Mouse (Mus musculus) embryonic facial prominence, embryonic 12.5 days (tissue): ENCODE results near the gene Tex9. TPM values are rescaled to one million over a fixed set of nuclear protein-coding genes. Genes with fewer than 3 reads are reported as not detected.
"Not testable (repeated sequence)": the region's sequence is repeated elsewhere in the genome, so short reads cannot be mapped to it uniquely, and the experiment has no call there.

ENCODE experiments used
- ATAC-seq: fragments of 200-750 bp; cut with Nextera tagmentation; 2 replicates; pipeline ENCODE4 v1.8.0; 2017; ENCODE audit not compliant: insufficient number of reproducible peaks, insufficient read depth, low FRiP score, low TSS enrichment
- H3K27ac ChIP-seq: fragments of 300-500 bp; sonication (generic); 2 replicates; pipeline ENCODE4 v1.5.1; 2016; ENCODE audit warnings: mild to moderate bottlenecking
- H3K27me3 ChIP-seq: fragments of 300-500 bp; sonication (generic); 2 replicates; pipeline ENCODE4 v1.6.1; 2016; ENCODE audit warnings: mild to moderate bottlenecking, moderate library complexity
- H3K36me3 ChIP-seq: fragments of 300-500 bp; sonication (generic); 2 replicates; pipeline ENCODE4 v1.6.1; 2016; ENCODE audit warnings: mild to moderate bottlenecking
- H3K4me1 ChIP-seq: fragments of 300-500 bp; sonication (generic); 2 replicates; pipeline ENCODE4 v1.6.1; 2016
- H3K4me2 ChIP-seq: fragments of 300-500 bp; sonication (generic); replicated peaks from 2 replicates; pipeline ENCODE4 v1.6.1; 2016; ENCODE audit warnings: mild to moderate bottlenecking, moderate library complexity
- H3K4me3 ChIP-seq: fragments of 300-500 bp; sonication (generic); 2 replicates; pipeline ENCODE4 v1.5.1; 2016; ENCODE audit warnings: mild to moderate bottlenecking
- H3K9ac ChIP-seq: fragments of 300-500 bp; sonication (generic); 2 replicates; pipeline ENCODE4 v1.6.1; 2016; ENCODE audit warnings: mild to moderate bottlenecking, moderate library complexity
- H3K9me3 ChIP-seq: fragments of 300-500 bp; sonication (generic); 2 replicates; pipeline ENCODE4 v1.6.1; 2016; ENCODE audit warnings: mild to moderate bottlenecking, moderate library complexity
- WGBS: fragments of 180-500 bp; shearing (Covaris S2); methylation state at CpG from one replicate; pipeline ENCODE4 v1.1.7; 2016; 5-methylcytosine and 5-hydroxymethylcytosine counted together
- polyA plus RNA-seq: library from polyadenylated mRNA; unstranded; fragments of >200 nt; fragmentation: Nextera tagmentation; extraction: Ambion mirVana; gene quantifications from 2 replicates; pipeline ENCODE4 v1.2.1, GENCODE M21; 2016

The Tex9 gene
- polyA plus RNA-seq, 1 experiment from 2014 or later: 52.9 TPM

DNA sequence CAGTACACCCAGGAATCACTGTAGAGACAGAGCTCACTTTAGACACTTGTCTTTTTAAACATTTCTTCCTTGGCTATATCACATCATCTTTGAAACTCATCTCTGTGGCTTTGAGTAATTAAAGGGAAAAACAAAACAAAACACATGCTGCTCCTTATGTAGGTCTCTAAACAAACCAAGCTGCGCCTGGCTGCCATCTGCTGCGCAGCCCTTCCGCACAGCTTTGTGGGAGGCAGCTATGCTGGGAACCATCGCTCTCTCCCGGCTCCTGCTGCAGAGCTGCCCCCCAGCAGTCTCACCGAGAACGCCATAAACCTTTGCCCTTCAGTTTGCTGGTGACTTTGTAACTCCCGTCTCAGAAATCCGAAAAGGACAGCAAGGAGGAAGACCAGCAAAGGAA lies 16.5 kb downstream of the Tex9 start:
- ATAC-seq: no peak
- Histone ChIP-seq H3K27ac (no peak overlapping the region), H3K9ac (no peak overlapping the region), H3K9me3 (no peaks in the 10 kb centered on the region), H3K27me3 (no peaks in the 10 kb centered on the region), H3K4me1 (no peaks in the 10 kb centered on the region), H3K36me3 (peaks cover 32% of the 10 kb centered on the region), H3K4me2 (no peak overlapping the region), H3K4me3 (no peak overlapping the region)
- WGBS: 79% methylated on average over 9 of the region's 9 CpGs

DNA sequence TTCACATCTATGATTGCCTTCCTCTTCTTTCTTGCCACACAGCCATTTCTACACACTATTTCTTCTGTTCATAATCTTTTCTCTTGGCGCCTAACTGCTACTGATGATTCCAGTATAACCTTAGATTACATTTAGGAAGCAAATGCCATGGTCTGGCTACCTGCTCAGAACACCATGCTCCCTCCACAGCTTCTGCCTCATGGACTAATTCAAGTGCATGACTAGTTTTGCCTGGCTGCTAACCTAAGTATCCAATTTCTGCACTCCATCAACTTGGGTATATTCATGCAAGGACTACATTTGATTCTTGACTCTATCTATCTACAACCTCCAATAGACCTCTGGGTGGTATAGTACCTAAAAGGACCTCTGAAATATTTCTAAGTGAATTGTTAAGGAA lies 22.2 kb downstream of the Tex9 start:
- H3K27me3 ChIP-seq: no peaks in the 10 kb centered on the region
- H3K4me2 ChIP-seq: no peak overlapping the region
- 97% methylated on average over 1 of the region's 1 CpGs for WGBS
- no peak overlapping the region for H3K9ac ChIP-seq
- H3K4me1 ChIP-seq: no peaks in the 10 kb centered on the region
- no peak overlapping the region for H3K4me3 ChIP-seq
- ATAC-seq: no peak
- peaks cover 16% of the 10 kb centered on the region for H3K36me3 ChIP-seq
- H3K9me3 ChIP-seq: no peaks in the 10 kb centered on the region
- no peak overlapping the region for H3K27ac ChIP-seq

DNA sequence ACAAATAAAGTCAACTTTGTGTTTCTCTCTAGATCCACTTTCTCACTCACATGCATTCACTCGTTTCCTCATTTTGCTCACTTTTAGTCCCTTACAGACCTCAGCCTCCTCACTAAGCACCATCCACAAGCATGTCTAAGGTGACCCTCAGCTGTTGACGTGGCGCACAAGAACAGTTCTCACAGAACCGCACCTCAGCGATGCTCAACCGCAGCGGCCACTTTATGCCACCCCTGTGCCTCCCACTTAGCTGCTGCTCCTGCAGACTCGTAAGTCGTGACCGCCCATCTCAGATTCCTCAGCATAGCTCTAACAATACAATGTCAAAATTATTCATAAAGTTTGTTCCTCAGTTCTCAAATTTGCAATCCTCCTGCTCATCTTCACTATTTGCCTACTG lies 23.4 kb downstream of the Tex9 start:
- no peaks in the 10 kb centered on the region for H3K9me3 ChIP-seq
- 94% methylated on average over 10 of the region's 10 CpGs for WGBS
- peaks cover 16% of the 10 kb centered on the region for H3K36me3 ChIP-seq
- H3K4me3 ChIP-seq: no peak overlapping the region
- no peak overlapping the region for H3K4me2 ChIP-seq
- ATAC-seq: no peak
- no peaks in the 10 kb centered on the region for H3K4me1 ChIP-seq
- no peak overlapping the region for H3K27ac ChIP-seq
- H3K27me3 ChIP-seq: no peaks in the 10 kb centered on the region
- no peak overlapping the region for H3K9ac ChIP-seq

DNA sequence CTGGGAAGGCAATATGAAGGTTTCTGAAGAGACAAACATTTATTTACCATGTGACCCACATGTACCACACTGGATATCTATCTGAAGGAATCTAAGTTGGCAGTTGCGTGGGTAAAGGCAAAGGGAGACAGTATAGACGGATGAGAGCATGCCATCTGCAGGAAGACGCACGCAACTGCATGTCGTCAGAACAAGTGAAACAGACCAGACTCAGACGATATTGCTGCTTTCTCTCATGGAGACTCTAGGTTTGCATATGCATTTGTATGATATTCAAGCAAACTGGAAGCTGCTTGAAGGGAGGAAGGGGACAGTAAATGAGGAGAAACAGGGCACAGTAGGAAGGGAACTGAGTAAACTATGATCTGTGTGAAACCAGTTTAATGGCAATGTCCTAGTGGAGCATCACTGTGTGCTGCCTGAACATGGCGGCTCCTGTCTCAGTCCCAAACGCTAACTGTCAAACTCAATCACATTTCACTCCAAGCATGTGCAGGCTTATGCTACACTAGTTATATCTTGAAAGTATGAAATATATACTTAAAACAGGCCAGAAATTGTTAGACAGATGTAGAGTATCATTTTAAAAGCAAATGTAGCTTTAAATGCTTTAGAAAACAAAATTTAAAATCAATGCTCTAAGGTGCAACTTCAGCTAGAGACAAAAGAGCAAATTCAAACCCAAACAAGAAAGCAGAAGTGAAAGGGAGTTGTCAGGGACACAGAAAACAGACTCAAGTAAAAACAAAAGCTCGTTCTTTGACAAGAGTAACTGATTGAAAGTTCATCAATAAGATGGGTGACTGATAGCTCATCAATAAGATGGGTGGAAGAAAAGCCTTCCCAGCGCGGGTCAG lies 24.2 kb downstream of the Tex9 start:
- H3K36me3 ChIP-seq: peaks cover 9% of the 10 kb centered on the region
- H3K4me3 ChIP-seq: no peak overlapping the region
- no peak overlapping the region for H3K4me2 ChIP-seq
- no peak overlapping the region for H3K9ac ChIP-seq
- no peak overlapping the region for H3K27ac ChIP-seq
- H3K27me3 ChIP-seq: no peaks in the 10 kb centered on the region
- 61% methylated on average over 11 of the region's 11 CpGs for WGBS
- H3K9me3 ChIP-seq: no peaks in the 10 kb centered on the region
- no peaks in the 10 kb centered on the region for H3K4me1 ChIP-seq
- ATAC-seq: no peak

DNA sequence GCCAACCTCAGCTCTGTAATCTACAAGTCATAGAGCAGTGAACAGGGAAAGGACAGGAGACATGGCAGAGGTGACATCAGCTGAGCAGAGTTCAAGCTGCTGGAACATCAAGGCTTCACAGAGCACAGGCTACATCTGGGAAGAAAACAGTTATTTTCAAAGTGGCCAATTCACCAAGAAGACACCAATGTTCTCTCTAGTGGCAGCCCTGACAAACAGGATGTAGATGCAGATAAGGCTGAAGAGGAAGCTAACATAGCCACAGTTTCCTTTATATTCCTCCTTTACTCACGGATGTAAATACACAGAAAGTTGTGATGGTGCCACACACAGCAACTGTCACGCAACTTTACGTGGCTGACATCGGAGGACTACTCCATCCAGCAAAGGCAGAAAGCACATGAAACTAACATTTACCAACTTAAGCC lies 26.2 kb downstream of the Tex9 start:
- H3K27ac ChIP-seq: no peak overlapping the region
- ATAC-seq: no peak
- WGBS: 95% methylated on average over 4 of the region's 4 CpGs
- no peaks in the 10 kb centered on the region for H3K9me3 ChIP-seq
- no peaks in the 10 kb centered on the region for H3K27me3 ChIP-seq
- no peaks in the 10 kb centered on the region for H3K4me1 ChIP-seq
- no peak overlapping the region for H3K4me2 ChIP-seq
- no peak overlapping the region for H3K4me3 ChIP-seq
- H3K9ac ChIP-seq: no peak overlapping the region
- H3K36me3 ChIP-seq: peaks cover 3% of the 10 kb centered on the region; the same call in 1 of the 2 replicates

DNA sequence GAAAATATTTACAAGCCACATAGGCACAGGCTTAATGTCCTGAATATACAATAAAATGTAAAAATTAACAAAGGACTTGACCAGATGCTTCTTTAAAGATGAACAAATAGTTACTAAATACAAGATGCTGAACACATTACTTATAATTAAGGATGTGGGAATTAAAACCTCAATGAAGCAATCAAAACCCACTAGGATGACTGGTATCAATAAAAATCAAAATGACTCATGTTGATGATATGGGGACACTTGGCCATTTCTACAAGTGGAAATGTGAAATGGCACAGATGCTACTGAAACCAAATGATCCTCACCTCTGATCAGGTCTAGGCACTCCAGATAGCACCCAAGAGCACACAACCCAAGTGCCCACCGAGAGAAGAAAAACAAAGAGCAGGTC lies 27.2 kb downstream of the Tex9 start:
- H3K27ac ChIP-seq: no peak overlapping the region
- no peaks in the 10 kb centered on the region for H3K9me3 ChIP-seq
- H3K27me3 ChIP-seq: no peaks in the 10 kb centered on the region
- no peak overlapping the region for H3K9ac ChIP-seq
- no peak overlapping the region for H3K4me2 ChIP-seq
- H3K4me1 ChIP-seq: no peaks in the 10 kb centered on the region
- WGBS: 88% methylated on average over 1 of the region's 1 CpGs
- no peak overlapping the region for H3K4me3 ChIP-seq
- H3K36me3 ChIP-seq: peaks cover 5% of the 10 kb centered on the region; the same call in 1 of the 2 replicates
- no peak for ATAC-seq

DNA sequence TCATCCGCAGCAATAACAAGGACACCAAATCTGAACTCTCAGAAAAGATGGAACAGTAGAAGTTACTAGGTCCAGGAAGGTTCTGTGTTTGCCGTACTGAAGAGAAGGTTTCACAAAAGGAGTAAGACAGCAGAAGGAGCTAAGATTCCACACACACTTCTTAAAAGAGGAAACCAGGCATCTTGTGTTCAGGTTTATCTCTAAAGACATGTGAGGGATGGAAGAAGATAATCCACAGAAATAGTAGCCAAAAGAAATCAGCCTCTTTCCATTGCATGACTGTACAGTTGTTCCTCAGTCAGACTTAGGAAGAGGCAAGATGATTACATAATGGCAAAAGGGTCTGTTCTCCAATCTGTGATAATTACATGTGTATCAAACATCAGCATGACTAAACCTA lies 29.6 kb downstream of the Tex9 start:
- WGBS: 96% methylated on average over 2 of the region's 2 CpGs
- Histone ChIP-seq H3K9ac (no peak overlapping the region), H3K36me3 (peaks cover 9% of the 10 kb centered on the region), H3K4me2 (no peak overlapping the region), H3K27ac (no peak overlapping the region), H3K4me1 (no peaks in the 10 kb centered on the region), H3K27me3 (no peaks in the 10 kb centered on the region), H3K4me3 (no peak overlapping the region), H3K9me3 (no peaks in the 10 kb centered on the region)
- ATAC-seq: no peak

DNA sequence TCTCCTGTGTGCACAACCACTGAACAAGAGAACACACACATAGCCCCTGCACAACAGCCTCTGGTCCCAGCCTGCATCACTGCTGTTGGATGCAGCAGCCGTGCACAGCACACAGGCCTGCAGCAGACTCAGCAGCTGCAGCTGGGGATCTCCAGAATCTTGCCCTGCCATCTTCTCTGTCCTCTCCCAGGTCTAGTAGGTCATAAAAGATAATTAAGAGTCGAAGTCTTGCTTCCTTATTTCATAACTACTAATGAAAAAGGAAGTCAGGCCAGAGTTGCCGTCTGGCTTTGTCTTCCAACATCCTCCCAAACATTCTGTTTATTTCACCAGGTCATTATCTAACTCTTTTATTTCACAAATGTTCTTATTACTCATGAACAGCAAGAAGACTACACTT lies 31.2 kb downstream of the Tex9 start:
- WGBS: 89% methylated on average over 3 of the region's 3 CpGs
- no peak for ATAC-seq
- H3K36me3 ChIP-seq: peaks cover 17% of the 10 kb centered on the region

DNA sequence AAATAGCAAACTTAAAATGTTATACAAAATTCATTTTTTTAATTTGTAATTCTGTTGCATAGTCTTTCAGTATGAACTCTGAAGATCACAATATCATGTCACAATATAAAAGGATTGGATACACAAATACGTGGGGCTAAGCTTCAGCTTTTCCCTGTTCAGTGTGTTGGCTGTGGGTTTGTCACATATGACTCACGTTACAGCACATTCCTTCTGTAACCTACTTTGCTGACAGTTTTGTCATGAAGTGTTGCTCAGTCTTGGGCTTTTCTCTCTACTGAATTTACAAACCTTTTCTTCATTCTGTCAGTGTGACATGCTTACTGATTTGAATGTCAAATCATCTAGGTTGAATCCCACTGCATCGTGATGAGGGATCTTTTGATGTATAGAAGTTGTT lies 32.3 kb downstream of the Tex9 start:
- ATAC-seq: no peak
- peaks cover 17% of the 10 kb centered on the region for H3K36me3 ChIP-seq
- H3K27me3 ChIP-seq: no peaks in the 10 kb centered on the region
- H3K9ac ChIP-seq: no peak overlapping the region
- 80% methylated on average over 3 of the region's 3 CpGs for WGBS
- H3K9me3 ChIP-seq: no peaks in the 10 kb centered on the region
- no peak overlapping the region for H3K4me2 ChIP-seq
- no peak overlapping the region for H3K4me3 ChIP-seq
- H3K4me1 ChIP-seq: no peaks in the 10 kb centered on the region
- no peak overlapping the region for H3K27ac ChIP-seq

More for the DNA sequence above, 31.2 kb downstream of the Tex9 start:
- Histone ChIP-seq H3K9ac (no peak overlapping the region), H3K4me1 (no peaks in the 10 kb centered on the region), H3K4me3 (no peak overlapping the region), H3K9me3 (no peaks in the 10 kb centered on the region), H3K27ac (no peak overlapping the region), H3K27me3 (no peaks in the 10 kb centered on the region), H3K4me2 (no peak overlapping the region)

DNA sequence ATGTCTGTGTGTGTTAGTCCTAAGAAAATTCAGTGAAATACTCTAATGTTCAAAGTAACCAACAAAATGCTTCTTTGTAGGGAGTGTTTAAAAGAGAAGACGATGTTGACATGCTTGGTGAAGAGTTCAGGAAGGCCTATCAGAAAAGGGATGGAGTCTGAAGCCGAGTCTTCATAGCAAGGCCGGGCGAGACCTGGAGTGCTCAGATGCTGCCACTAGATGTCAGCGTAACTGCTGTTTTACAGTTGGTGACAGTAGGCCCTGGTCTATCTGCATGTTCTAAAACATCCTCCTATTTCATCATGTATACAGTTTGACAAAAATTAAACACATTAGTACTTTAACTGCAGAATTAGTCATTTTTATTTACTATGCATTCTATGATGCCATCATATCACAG lies 33.8 kb downstream of the Tex9 start:
- no peaks in the 10 kb centered on the region for H3K9me3 ChIP-seq
- H3K4me2 ChIP-seq: no peak overlapping the region
- H3K4me1 ChIP-seq: no peaks in the 10 kb centered on the region
- H3K27ac ChIP-seq: no peak overlapping the region
- no peak for ATAC-seq
- peaks cover 27% of the 10 kb centered on the region for H3K36me3 ChIP-seq
- WGBS: 20% methylated on average over 5 of the region's 5 CpGs
- H3K27me3 ChIP-seq: no peaks in the 10 kb centered on the region
- H3K9ac ChIP-seq: no peak overlapping the region
- no peak overlapping the region for H3K4me3 ChIP-seq

DNA sequence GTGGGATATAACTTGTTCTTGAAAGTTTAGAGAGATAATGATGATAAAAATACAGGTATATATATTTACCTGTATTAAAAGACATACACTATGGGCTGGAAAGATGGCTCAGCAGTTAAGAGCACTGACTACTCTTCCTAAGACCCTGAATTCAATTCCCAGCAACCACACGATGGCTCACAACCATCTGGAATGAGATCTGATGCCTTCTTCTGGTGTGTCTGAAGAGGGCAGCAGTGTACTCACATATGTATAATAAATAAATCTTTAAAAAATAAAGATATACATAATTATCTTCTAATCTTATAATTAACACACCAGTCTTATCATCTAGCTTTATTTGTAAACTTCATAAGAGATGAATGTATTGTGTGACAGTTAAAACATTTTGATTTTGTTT lies 35.6 kb downstream of the Tex9 start:
- H3K4me2 ChIP-seq: no peak overlapping the region
- peaks cover 40% of the 10 kb centered on the region for H3K36me3 ChIP-seq
- no peaks in the 10 kb centered on the region for H3K9me3 ChIP-seq
- no peak for ATAC-seq
- no peak overlapping the region for H3K4me3 ChIP-seq
- no peak overlapping the region for H3K9ac ChIP-seq
- 43% methylated on average over 1 of the region's 1 CpGs for WGBS
- no peak overlapping the region for H3K27ac ChIP-seq
- H3K27me3 ChIP-seq: no peaks in the 10 kb centered on the region
- no peaks in the 10 kb centered on the region for H3K4me1 ChIP-seq

DNA sequence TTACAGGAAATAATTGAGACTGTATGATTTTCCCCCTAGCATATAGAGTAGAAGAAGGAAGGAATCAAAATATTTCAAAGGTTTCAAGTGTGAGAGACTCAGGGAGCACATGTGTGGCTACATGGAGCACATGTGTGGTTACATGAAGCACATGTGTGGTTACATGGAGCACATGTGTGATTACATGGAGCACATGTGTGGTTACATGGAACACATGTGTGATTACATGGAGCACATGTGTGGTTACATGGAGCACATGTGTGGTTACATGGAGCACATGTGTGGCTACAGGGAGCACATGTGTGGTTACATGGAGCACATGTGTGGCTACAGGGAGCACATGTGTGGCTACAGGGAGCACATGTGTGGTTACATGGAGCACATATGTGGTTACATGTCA lies 37.7 kb downstream of the Tex9 start:
- H3K27me3 ChIP-seq, H3K4me3 ChIP-seq, H3K9ac ChIP-seq, ATAC-seq, H3K9me3 ChIP-seq, H3K4me1 ChIP-seq, H3K27ac ChIP-seq, H3K4me2 ChIP-seq: not testable (repeated sequence)
- H3K36me3 ChIP-seq: peaks cover 48% of the 10 kb centered on the region
